Mouse (Mus musculus) hindbrain, embryonic 10.5 days (tissue): ENCODE results near the gene Phox2a. TPM values are rescaled to one million over a fixed set of nuclear protein-coding genes. Genes with fewer than 3 reads are reported as not detected.

ENCODE experiments used
- polyA plus RNA-seq: library from polyadenylated mRNA; unstranded; fragments of >200 nt; fragmentation: Nextera tagmentation; extraction: Ambion mirVana; gene quantifications from 2 replicates; pipeline ENCODE4 v1.2.1, GENCODE M21; 2016

Gene Phox2a
- polyA plus RNA-seq, 1 experiment from 2014 or later: 4.7 TPM

Other genes with a start within 250 kb of the Phox2a start
- not detected in 2 replicates for gene Art2b, start 232.7 kb upstream of the Phox2a start, polyA plus RNA-seq
- 45.0 and 54.9 TPM in 2 replicates for gene Clpb, start 154.7 kb upstream of the Phox2a start, polyA plus RNA-seq
- gene Inppl1, start 19.9 kb downstream of the Phox2a start, polyA plus RNA-seq: 37.6 and 37.8 TPM in 2 replicates
- gene Folr2, start 38.9 kb downstream of the Phox2a start, polyA plus RNA-seq: 0.76 TPM in 1 of 2 replicates, not detected in the other
- gene Anapc15, start 45.4 kb downstream of the Phox2a start, polyA plus RNA-seq: 91.2 and 103 TPM in 2 replicates
- gene Folr1, start 52.5 kb downstream of the Phox2a start, polyA plus RNA-seq: 10.8 and 17.1 TPM in 2 replicates
- gene Lamtor1, start 87.6 kb downstream of the Phox2a start, polyA plus RNA-seq: 165 and 173 TPM in 2 replicates
- gene Tomt, start 88.0 kb downstream of the Phox2a start, polyA plus RNA-seq: 0.31 and 0.75 TPM in 2 replicates
- gene Lrrc51, start 115.6 kb downstream of the Phox2a start, polyA plus RNA-seq: 9.6 and 13.8 TPM in 2 replicates
- 79.0 and 80.6 TPM in 2 replicates for gene Numa1, start 115.8 kb downstream of the Phox2a start, polyA plus RNA-seq
- 2.4 and 3.8 TPM in 2 replicates for gene Il18bp, start 200.4 kb downstream of the Phox2a start, polyA plus RNA-seq
- gene Rnf121, start 247.2 kb downstream of the Phox2a start, polyA plus RNA-seq: 30.3 and 32.3 TPM in 2 replicates
- gene Xndc1, start 247.2 kb downstream of the Phox2a start, polyA plus RNA-seq: 37.4 and 42.3 TPM in 2 replicates
- 2.0 and 2.2 TPM in 2 replicates for gene Xntrpc, start 247.4 kb downstream of the Phox2a start, polyA plus RNA-seq